Mouse (Mus musculus) CD4-positive naive resting alpha-beta T cell, adult 76 days (primary cell): ENCODE data around the gene Elfn2. TPM values are rescaled to one million over a fixed set of nuclear protein-coding genes. Genes with fewer than 3 reads are reported as not detected.

ENCODE experiments used
- total RNA-seq: library from RNA; stranded (reverse); gene quantifications from one replicate; pipeline ENCODE4 v1.2.4, GENCODE M21; 2023

Gene Elfn2
- 0.79 TPM for total RNA-seq

GRCm38 (mm10) chr15:78718290-78719250, at the start of gene Elfn2:
TSS of gene Elfn2 (minus strand) at chr15:78718771.

Other genes with a start within 250 kb of the Elfn2 start
- 35.8 TPM for gene Il2rb, start 223.5 kb downstream of the Elfn2 start, total RNA-seq
- 0.64 TPM for gene C1qtnf6, start 187.4 kb downstream of the Elfn2 start, total RNA-seq
- gene Sstr3, start 174.1 kb downstream of the Elfn2 start, total RNA-seq: not detected
- gene Rac2, start 146.0 kb downstream of the Elfn2 start, total RNA-seq: 751 TPM
- gene Cyth4, start 121.7 kb downstream of the Elfn2 start, total RNA-seq: 99.9 TPM
- 103 TPM for gene Mfng, start 54.7 kb upstream of the Elfn2 start, total RNA-seq
- 0.41 TPM for gene Card10, start 84.3 kb upstream of the Elfn2 start, total RNA-seq
- not detected for gene Cdc42ep1, start 123.9 kb upstream of the Elfn2 start, total RNA-seq
- not detected for gene Lgals2, start 136.8 kb upstream of the Elfn2 start, total RNA-seq
- 73.2 TPM for gene Gga1, start 158.4 kb upstream of the Elfn2 start, total RNA-seq
- 1.5 TPM for gene Gm49510, start 180.9 kb upstream of the Elfn2 start, total RNA-seq
- 170 TPM for gene Sh3bp1, start 181.0 kb upstream of the Elfn2 start, total RNA-seq
- 9.1 TPM for gene Pdxp, start 195.1 kb upstream of the Elfn2 start, total RNA-seq
- 61.8 TPM for gene Lgals1, start 208.0 kb upstream of the Elfn2 start, total RNA-seq
- gene Nol12, start 216.2 kb upstream of the Elfn2 start, total RNA-seq: 44.7 TPM
- gene Triobp, start 229.0 kb upstream of the Elfn2 start, total RNA-seq: 33.9 TPM